Mouse (Mus musculus) cerebellum, adult 2 months (tissue): ENCODE data around the gene Pnma1. TPM values are rescaled to one million over a fixed set of nuclear protein-coding genes. Genes with fewer than 3 reads are reported as not detected.

Experiments used
- DNase-seq, 2 experiments: peaks; one replicate each; pipeline ENCODE4 v3.0.0; 2021
- H3K27ac ChIP-seq: fragments of 200-500 bp; 2 replicates; pipeline ENCODE4 v1.5.1; 2012; ENCODE audit warnings: low read length, control low read depth, inconsistent platforms; ENCODE audit not compliant: insufficient read depth
- H3K27me3 ChIP-seq: fragments of 200-500 bp; 2 replicates; pipeline ENCODE4 v1.6.1; 2012; ENCODE audit warnings: inconsistent platforms, mild to moderate bottlenecking, low read length, moderate library complexity; ENCODE audit not compliant: control insufficient read depth, insufficient read depth
- H3K4me1 ChIP-seq: fragments of 200-500 bp; 2 replicates; pipeline ENCODE4 v1.6.1; 2011; ENCODE audit warnings: low read length; ENCODE audit not compliant: control insufficient read depth, insufficient read depth
- H3K4me3 ChIP-seq: fragments of 200-500 bp; replicated peaks from 2 replicates; pipeline ENCODE3; 2011; ENCODE audit warnings: mild to moderate bottlenecking, low read depth, low read length, control low read depth; ENCODE audit not compliant: insufficient read depth
- CTCF ChIP-seq: fragments of 200-500 bp; IDR thresholded peaks from 2 replicates; pipeline ENCODE4 v1.5.1; 2011; ENCODE audit warnings: low read depth, mild to moderate bottlenecking, control low read depth, low read length, moderate library complexity, borderline replicate concordance; ENCODE audit not compliant: insufficient read depth
- POLR2A ChIP-seq: fragments of 200-500 bp; IDR thresholded peaks from 2 replicates; pipeline ENCODE4 v1.6.1; 2011; ENCODE audit warnings: low read length, control low read depth, borderline replicate concordance; ENCODE audit not compliant: insufficient read depth
- WGBS: fragments of 180-500 bp; shearing (Covaris S2); methylation state at CpG from one replicate; pipeline ENCODE4 v1.1.7; 2018; 5-methylcytosine and 5-hydroxymethylcytosine counted together
- polyA plus RNA-seq: library from polyadenylated mRNA; depleted of rRNA; stranded (reverse); fragments of >200 nt; gene quantifications from 2 replicates; pipeline ENCODE4 v1.2.3, GENCODE M21; 2012

The Pnma1 gene
- polyA plus RNA-seq, 1 experiment: 0.84 TPM

DNA sequence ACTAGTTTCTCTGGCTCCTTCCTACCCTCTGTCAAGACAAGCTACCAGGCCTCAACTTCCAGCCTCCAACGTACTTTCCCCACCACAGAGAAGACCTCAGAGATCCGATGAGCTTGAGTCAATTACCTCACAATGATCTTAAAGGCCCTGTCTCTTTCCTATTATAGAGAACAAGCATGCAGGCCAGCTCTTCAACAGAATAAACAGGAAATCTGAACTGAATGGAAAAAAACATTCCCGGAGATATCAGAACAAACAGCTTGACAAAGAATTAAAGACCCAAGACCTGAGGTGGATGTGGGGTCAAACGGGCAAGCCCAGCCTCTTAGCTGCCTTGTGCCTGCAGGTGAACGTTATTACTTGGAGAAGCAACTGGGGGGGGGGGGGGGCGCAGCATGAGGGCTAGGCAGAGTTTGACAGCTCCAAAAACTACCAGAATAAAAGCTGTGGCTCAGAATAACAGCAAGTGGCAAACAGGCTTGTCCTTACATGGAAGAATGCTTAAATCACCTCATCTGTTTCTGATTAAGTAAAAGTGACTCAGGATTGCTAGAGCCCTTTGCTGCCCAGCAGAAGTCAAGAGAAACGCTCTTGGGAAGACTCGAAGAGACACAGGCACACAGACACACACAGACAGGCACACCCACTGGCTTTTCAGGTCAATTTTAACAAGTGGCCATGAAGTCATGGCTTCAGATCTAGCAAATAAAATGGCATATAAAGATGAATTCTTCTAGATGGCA lies 17.5 kb upstream of the Pnma1 start:
- no peaks in the 10 kb centered on the region for H3K27me3 ChIP-seq
- no peak overlapping the region for H3K27ac ChIP-seq
- DNase-seq: no peak
- peaks cover 4% of the 10 kb centered on the region for H3K4me1 ChIP-seq
- 69% methylated on average over 8 of the region's 8 CpGs for WGBS
- TF ChIP-seq CTCF (no peak), POLR2A (no peak)
- no peak overlapping the region for H3K4me3 ChIP-seq

DNA sequence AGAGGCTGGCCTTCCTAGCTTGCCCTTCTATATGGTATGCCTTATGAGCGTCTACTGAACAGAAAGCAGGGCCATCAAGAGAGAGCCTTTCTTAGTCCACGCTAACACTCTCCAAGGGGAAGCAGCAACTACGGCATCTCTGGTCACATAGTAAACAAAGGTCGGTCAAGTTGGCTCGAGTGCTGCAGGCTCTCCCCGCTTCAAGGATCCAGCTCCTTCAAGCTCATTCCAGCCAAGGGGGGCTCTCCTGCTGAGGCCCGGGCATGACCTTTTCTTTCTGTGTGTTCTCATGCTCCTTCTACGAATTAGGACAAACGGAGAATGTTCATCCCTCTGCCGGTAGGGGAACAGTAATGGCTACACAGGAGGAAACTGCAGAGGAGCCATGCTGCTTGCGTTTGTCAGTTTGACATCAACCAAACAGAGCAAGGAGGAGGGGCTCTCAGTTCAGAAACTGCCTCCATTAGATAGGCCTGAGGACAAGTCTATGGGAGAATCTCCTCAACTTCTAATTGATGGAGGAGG lies 15.4 kb upstream of the Pnma1 start:
- Histone ChIP-seq H3K27ac (no peak overlapping the region), H3K4me1 (peaks cover 4% of the 10 kb centered on the region), H3K4me3 (no peak overlapping the region), H3K27me3 (no peaks in the 10 kb centered on the region)
- DNase-seq: no peak
- TF ChIP-seq POLR2A (no peak), CTCF (no peak)
- WGBS: 63% methylated on average over 11 of the region's 11 CpGs

DNA sequence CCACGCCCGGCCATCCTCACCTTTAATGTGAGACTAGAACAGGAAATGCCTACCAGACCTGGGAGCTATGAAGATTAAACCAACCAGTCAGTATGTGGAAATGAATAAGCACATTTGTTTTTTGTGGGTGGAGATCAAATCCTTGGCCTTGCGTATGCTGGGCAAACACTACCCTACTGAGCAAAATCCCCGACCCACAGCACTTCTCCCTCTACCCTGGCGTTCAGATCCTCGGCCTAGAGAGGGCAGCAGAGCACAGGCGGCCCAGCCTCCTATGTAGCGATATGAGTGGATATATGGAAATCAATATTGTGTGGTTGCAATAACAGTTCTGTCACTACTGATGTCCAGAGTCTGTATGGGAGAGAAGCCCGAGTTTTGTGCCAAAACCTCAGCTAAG lies 14.8 kb upstream of the Pnma1 start:
- Histone ChIP-seq H3K4me1 (no peaks in the 10 kb centered on the region; the same call in 1 of the 2 replicates), H3K27me3 (no peaks in the 10 kb centered on the region), H3K4me3 (no peak overlapping the region), H3K27ac (no peak overlapping the region)
- TF ChIP-seq CTCF (peak; percentile 65), POLR2A (no peak)
- DNase-seq: peak in 1 of 2 experiments; percentile 46
- WGBS: 66% methylated on average over 9 of the region's 9 CpGs

DNA sequence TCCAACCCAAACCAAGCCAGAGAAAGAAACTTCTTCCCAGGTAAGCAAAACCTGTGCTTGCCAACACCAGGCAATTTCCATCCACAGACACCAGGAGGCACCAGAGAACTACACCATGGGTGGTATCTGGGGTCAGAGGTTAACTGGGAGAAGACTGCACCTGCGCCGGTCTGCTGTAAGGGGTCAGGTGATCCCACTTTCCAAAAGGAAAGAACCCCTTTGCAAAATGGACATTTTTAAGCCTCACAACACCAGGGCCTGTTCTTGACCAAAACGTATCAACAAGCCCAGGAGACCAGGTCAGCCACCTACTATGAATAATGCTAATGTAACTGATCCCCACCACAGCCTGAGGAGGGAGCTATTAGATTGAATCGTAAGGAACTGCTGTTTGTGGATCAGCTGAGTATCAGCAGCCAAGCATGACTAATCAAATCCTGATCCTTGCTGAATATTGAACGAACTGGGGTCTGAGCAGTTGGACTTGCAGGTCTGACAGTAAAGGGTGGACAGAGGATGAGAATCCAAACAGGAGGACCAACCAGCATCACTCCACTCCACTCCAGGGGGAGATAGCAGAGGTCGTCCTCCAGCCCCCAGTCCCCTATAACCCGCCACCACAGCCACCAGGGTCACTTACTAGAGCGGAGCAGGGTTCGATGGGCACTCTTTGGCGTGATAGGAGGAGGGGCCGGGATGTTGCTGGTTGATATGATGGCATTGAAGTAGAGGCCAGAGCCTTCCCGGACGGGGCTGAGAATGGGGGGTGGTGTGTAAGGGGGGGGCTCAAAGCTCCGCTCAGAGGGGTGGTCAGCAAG lies 13.5 kb upstream of the Pnma1 start:
- Histone ChIP-seq H3K4me3 (no peak overlapping the region), H3K27ac (no peak overlapping the region), H3K4me1 (peaks cover 4% of the 10 kb centered on the region; the same call in 1 of the 2 replicates), H3K27me3 (no peaks in the 10 kb centered on the region)
- TF ChIP-seq CTCF: peak; percentile 46
- no peak for TF ChIP-seq POLR2A
- DNase-seq: no peak
- 79% methylated on average over 14 of the region's 14 CpGs for WGBS

DNA sequence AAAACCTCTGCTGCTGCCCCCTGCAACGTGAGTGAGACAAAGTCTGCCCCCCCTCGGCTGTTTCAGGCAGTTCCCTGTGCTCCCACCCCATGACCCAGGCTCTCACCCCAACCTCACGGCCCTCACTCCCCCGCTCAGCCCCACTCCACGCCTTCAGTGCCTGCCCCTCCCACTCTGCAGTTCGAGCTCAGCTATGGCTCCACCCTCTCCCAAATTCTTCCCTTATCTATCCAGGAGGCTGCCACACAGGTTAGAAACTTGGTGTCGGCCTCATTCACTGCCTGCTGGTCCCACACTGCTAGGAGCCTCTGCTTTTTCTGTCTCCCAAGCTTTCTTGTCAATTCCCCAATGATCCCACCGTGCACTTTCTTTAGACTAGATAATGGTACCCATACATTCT lies 12.8 kb upstream of the Pnma1 start:
- no peak for TF ChIP-seq CTCF
- 84% methylated on average over 8 of the region's 8 CpGs for WGBS
- Histone ChIP-seq H3K4me1 (peaks cover 11% of the 10 kb centered on the region), H3K4me3 (no peak overlapping the region), H3K27ac (no peak overlapping the region), H3K27me3 (no peaks in the 10 kb centered on the region)
- no peak for DNase-seq

DNA sequence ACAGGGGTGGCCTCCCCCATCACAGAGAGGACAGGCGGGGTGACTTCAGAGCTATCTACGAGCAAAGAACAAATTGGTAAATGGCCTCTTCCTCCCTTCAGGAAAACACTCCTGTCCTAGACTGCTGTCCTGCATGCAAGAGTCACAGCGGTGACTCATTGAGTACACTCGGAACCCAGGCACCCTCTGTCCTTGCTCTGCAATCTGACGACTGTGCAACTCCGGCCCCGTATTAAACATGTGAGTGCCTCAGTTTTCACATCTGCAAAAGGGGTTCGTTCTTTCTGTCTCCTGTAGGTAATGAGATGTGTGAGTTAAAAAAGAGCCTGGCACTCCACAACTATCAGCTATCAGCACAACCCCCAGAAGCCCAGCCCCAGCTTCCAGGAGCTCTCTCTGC lies 12.2 kb upstream of the Pnma1 start:
- Histone ChIP-seq H3K27me3 (no peaks in the 10 kb centered on the region), H3K27ac (no peak overlapping the region), H3K4me3 (no peak overlapping the region), H3K4me1 (peaks cover 14% of the 10 kb centered on the region)
- no peak for DNase-seq
- TF ChIP-seq POLR2A: no peak
- TF ChIP-seq CTCF: no peak
- 97% methylated on average over 8 of the region's 8 CpGs for WGBS

DNA sequence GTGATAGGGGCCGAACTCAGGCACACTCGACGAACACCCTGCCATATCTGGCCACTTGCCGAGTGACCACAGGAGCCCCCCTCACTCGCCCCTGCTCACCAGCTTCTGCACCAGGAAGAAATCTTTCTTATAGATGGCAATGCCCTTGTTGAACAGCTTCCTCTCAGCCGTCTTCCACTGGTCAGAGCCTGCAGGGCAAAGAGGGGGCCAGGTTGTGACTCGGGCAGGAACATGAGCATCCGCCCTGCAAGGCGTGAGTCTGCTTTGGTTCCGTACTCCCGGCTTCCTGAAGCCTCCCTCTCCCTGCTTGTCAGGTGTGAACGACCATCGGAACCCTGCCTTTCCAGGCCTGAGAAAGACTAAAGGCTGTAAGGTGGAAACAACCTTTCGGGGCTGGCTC lies 9.9 kb upstream of the Pnma1 start:
- DNase-seq: no peak
- TF ChIP-seq POLR2A: no peak
- no peak for TF ChIP-seq CTCF
- Histone ChIP-seq H3K27ac (no peak overlapping the region), H3K4me3 (no peak overlapping the region), H3K27me3 (no peaks in the 10 kb centered on the region), H3K4me1 (peaks cover 26% of the 10 kb centered on the region)
- WGBS: 88% methylated on average over 14 of the region's 14 CpGs

DNA sequence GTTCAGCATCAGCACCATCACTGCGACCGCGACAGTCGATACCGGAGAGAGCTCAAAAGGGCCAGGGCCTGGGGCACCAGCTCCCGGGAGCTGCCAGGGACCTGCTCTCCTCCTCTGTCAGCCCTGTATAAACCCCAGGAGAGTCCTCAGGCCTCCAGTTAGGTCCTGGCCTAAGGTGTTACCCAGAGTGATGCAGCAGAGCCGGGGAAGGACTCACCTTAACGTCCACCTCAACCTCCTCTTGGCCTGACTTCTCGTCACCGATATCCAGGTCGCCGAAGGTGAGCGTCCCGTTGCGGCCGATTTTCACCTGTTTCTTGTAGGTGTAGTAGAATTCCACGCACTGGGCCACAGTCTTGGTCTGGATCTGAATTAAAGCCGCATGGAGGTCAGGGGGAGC lies 7.9 kb upstream of the Pnma1 start:
- Histone ChIP-seq H3K4me3 (no peak overlapping the region), H3K4me1 (peaks cover 29% of the 10 kb centered on the region), H3K27ac (peak overlapping the region; percentile 71), H3K27me3 (no peaks in the 10 kb centered on the region)
- TF ChIP-seq POLR2A (no peak), CTCF (no peak)
- 75% methylated on average over 18 of the region's 18 CpGs for WGBS
- peak in 1 of 2 experiments; percentile 33 for DNase-seq
